Mouse (Mus musculus): Measurements from ENCODE around the gene Trcg1. TPM values are rescaled to one million over a fixed set of nuclear protein-coding genes. Genes with fewer than 3 reads are reported as not detected.

The Trcg1 gene
- polyA plus RNA-seq, 1 experiment from 2014 or later, result not detected

DNA sequence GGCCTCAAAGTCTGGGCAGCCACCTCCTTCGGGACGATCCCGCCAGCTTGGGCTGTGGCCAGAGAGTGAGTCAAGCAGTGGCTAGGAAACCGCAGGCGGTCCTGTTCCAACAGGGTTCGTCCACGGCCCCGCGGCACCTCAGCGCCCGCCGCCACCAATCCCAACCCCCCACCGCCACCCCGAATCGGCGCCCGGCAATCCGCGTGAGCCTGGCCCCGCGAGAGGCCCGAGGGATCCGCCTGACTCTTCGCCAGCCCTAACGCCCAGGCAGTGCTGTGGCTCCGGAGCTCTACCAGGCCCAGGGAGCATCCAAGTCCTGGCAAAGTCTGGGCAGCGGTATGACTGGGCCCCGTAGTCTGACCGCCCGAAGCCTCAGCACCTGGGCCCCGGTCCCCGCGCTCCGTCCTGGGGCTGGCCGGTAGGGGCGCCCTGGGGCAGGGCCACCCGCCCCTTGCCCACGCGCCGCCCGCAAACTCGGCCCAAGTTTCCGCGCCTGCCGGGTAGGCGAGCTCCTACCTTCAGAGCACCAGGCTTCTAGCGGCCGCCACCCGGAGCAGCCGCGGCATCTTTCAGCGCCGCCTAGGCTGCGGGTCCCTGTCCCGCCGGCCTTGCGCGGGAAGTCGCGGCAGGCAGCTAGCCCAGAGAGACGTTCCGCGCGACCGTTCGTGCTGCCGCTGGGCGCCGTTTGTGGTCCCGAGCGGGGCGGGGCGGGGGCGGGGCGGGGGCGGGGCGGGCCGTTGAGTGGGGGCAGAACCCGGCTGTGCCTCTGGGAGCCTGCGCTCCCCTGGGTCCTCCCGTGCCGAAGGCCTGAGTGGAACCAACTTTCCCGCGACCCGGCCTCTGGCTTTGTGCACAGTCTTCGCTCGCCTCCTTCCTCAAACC lies 25.8 kb downstream of the Trcg1 start, which contains the start of gene 1700017B05Rik:
Gene 1700017B05Rik, minus strand, starts transcription at position 700 of the 882 bp plus-strand sequence.
- Histone ChIP-seq H3K4me1 (ENCODE audit: control insufficient read depth, insufficient read depth, low read length) (peaks cover 20% of the 10 kb centered on the region), H3K27me3 (ENCODE audit: control insufficient read depth, insufficient read depth, low read length) (no peaks in the 10 kb centered on the region), H3K4me3 (ENCODE audit: low read depth, low read length) (peak within 1 kb of the TSS; percentile 93), H3K4me2 (replicated peaks; ENCODE audit: low read depth, low read length) (peak within 1 kb of the TSS; percentile 89), H3K27ac (ENCODE audit: low read length) (peak within 1 kb of the TSS; percentile 86), H3K9ac (replicated peaks; ENCODE audit: low read depth, low read length) (peak within 1 kb of the TSS; percentile 92), H3K9me3 (ENCODE audit: control insufficient read depth, low read depth, low read length) (no peaks in the 10 kb centered on the region), H3K36me3 (ENCODE audit: control insufficient read depth, insufficient read depth, low read length) (peaks cover 17% of the 10 kb centered on the region)
- under 1% methylated on average over 68 of the region's 87 CpGs for WGBS
- peak; percentile 82 for ATAC-seq (ENCODE audit: insufficient number of reproducible peaks, insufficient read depth, low FRiP score, low read depth)

- peak overlapping the region; percentile 92 for H3K9ac ChIP-seq (replicated peaks; ENCODE audit: low read depth, low read length)
- H3K4me2 ChIP-seq (replicated peaks; ENCODE audit: low read depth, low read length), result peak overlapping the region; percentile 89
These were observed 26.7 kb downstream of the Trcg1 start for GRCm38 (mm10) chr9:57262795-57263684.

DNA sequence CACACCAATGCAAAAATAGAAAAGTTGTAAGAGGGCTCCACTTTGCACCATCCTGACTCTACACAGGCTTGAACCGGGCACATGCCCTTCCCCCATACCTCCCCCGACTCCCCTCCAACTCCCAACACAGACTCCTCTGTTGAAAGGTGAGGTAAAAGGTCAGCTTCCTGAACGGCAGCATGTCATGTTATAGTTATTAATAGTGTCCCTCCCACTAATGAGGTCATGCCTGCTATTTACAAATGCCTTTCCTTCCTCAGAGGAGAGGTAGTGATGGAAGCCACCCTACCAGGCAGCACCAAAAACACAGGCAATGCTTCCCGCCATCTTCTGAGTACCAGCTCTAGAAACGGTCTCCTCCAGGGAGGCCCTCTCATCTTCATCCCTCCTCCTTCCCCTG lies 28.8 kb downstream of the Trcg1 start:
- Histone ChIP-seq H3K27ac (ENCODE audit: low read length) (no peak overlapping the region), H3K36me3 (ENCODE audit: control insufficient read depth, insufficient read depth, low read length) (no peaks in the 10 kb centered on the region), H3K4me2 (replicated peaks; ENCODE audit: low read depth, low read length) (no peak overlapping the region)

More at GRCm38 (mm10) chr9:57262795-57263684, 26.7 kb downstream of the Trcg1 start:
- Histone ChIP-seq H3K4me3 (ENCODE audit: low read depth, low read length) (peak overlapping the region; percentile 93), H3K9me3 (ENCODE audit: control insufficient read depth, low read depth, low read length) (no peaks in the 10 kb centered on the region), H3K27me3 (ENCODE audit: control insufficient read depth, insufficient read depth, low read length) (no peaks in the 10 kb centered on the region), H3K27ac (ENCODE audit: low read length) (peak overlapping the region; percentile 86; the same call in 1 of the 2 replicates), H3K36me3 (ENCODE audit: control insufficient read depth, insufficient read depth, low read length) (peaks cover 8% of the 10 kb centered on the region; the same call in 1 of the 2 replicates), H3K4me1 (ENCODE audit: control insufficient read depth, insufficient read depth, low read length) (peaks cover 20% of the 10 kb centered on the region)
- no peak for ATAC-seq (ENCODE audit: insufficient number of reproducible peaks, insufficient read depth, low FRiP score, low read depth)
- 52% methylated on average over 13 of the region's 13 CpGs for WGBS

DNA sequence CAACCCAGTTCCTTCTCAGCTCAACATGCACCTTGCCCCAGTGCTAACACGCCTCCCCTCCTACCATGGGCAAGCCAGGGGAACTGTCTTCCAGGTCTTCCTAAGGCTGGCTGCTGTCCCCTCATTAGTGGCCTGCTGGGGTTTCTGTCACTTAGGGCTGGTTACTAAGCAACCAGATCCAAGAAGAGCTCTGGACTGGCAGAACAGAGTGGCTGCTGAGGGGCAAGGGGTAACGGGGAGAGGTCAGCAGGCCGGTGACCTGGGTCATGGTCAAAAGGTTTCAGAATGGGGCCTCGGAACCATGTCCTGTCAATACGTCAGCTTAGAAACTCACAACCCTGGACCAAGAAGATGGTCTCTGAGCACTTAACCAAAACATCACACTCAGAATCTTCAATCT lies 31.1 kb downstream of the Trcg1 start:
- Histone ChIP-seq H3K4me3 (ENCODE audit: low read depth, low read length) (no peak overlapping the region), H3K9ac (replicated peaks; ENCODE audit: low read depth, low read length) (no peak overlapping the region), H3K27ac (ENCODE audit: low read length) (no peak overlapping the region), H3K4me1 (ENCODE audit: control insufficient read depth, insufficient read depth, low read length) (peaks cover 9% of the 10 kb centered on the region; the same call in 1 of the 2 replicates), H3K9me3 (ENCODE audit: control insufficient read depth, low read depth, low read length) (no peaks in the 10 kb centered on the region), H3K36me3 (ENCODE audit: control insufficient read depth, insufficient read depth, low read length) (no peaks in the 10 kb centered on the region), H3K4me2 (replicated peaks; ENCODE audit: low read depth, low read length) (no peak overlapping the region), H3K27me3 (ENCODE audit: control insufficient read depth, insufficient read depth, low read length) (no peaks in the 10 kb centered on the region)
- ATAC-seq (ENCODE audit: insufficient number of reproducible peaks, insufficient read depth, low FRiP score, low read depth), result no peak
- WGBS, result 56% methylated on average over 5 of the region's 5 CpGs

More for the DNA sequence above, 28.8 kb downstream of the Trcg1 start:
- Histone ChIP-seq H3K9me3 (ENCODE audit: control insufficient read depth, low read depth, low read length) (no peaks in the 10 kb centered on the region), H3K27me3 (ENCODE audit: control insufficient read depth, insufficient read depth, low read length) (no peaks in the 10 kb centered on the region), H3K9ac (replicated peaks; ENCODE audit: low read depth, low read length) (no peak overlapping the region), H3K4me1 (ENCODE audit: control insufficient read depth, insufficient read depth, low read length) (peaks cover 19% of the 10 kb centered on the region), H3K4me3 (ENCODE audit: low read depth, low read length) (no peak overlapping the region)
- 7% methylated on average over 5 of the region's 5 CpGs for WGBS
- ATAC-seq (ENCODE audit: insufficient number of reproducible peaks, insufficient read depth, low FRiP score, low read depth), result no peak; the same call in 1 of the 2 replicates

DNA sequence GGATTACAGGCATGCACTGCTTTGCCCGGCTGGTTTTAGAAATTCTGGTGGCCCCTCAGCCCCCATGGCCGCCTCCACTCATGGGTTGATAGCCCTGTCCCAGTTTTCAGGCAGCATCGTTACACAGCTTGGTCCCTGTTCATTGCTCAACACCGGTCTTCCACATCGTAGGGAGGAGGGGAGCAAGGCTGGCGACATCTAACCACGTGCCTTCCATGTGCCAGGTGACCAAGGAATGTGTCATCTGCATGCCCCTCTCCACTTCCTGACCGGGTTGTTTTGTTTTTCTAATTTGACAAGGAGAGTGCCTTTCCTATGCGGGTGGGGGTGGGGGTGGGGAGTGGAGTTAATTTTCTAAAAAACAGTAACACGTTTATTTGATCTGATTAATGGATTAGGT lies 31.7 kb downstream of the Trcg1 start:
- 33% methylated on average over 10 of the region's 10 CpGs for WGBS
- H3K4me3 ChIP-seq (ENCODE audit: low read depth, low read length), result no peak overlapping the region
- H3K9me3 ChIP-seq (ENCODE audit: control insufficient read depth, low read depth, low read length), result no peaks in the 10 kb centered on the region
- H3K27me3 ChIP-seq (ENCODE audit: control insufficient read depth, insufficient read depth, low read length), result no peaks in the 10 kb centered on the region
- no peaks in the 10 kb centered on the region for H3K36me3 ChIP-seq (ENCODE audit: control insufficient read depth, insufficient read depth, low read length)
- no peak overlapping the region for H3K27ac ChIP-seq (ENCODE audit: low read length)
- no peak overlapping the region for H3K4me2 ChIP-seq (replicated peaks; ENCODE audit: low read depth, low read length)
- no peak overlapping the region for H3K9ac ChIP-seq (replicated peaks; ENCODE audit: low read depth, low read length)
- ATAC-seq (ENCODE audit: insufficient number of reproducible peaks, insufficient read depth, low FRiP score, low read depth), result no peak
- H3K4me1 ChIP-seq (ENCODE audit: control insufficient read depth, insufficient read depth, low read length), result peaks cover 9% of the 10 kb centered on the region; the same call in 1 of the 2 replicates

DNA sequence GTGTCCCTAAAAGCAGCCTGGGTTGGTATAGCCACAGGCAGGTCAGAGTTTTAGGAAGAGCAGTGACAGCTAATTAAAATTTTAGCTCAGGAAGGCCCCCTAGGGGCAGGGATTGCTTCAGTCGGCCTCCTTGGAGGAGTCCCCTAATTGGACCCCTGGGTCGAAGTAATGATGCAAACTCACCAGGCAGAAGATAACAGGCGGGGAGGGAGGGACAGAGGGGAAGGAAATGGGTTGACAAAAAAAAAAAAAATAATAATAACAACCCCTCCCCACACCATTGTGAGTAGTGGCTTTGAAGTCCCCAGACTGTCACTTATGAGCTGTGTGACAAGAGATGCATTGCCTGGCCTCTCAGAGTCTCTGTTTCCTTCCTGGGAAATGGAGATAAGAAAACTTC lies 32.2 kb downstream of the Trcg1 start:
- Histone ChIP-seq H3K9me3 (ENCODE audit: control insufficient read depth, low read depth, low read length) (no peaks in the 10 kb centered on the region), H3K27ac (ENCODE audit: low read length) (no peak overlapping the region), H3K4me2 (replicated peaks; ENCODE audit: low read depth, low read length) (no peak overlapping the region), H3K4me1 (ENCODE audit: control insufficient read depth, insufficient read depth, low read length) (peaks cover 9% of the 10 kb centered on the region; the same call in 1 of the 2 replicates), H3K9ac (replicated peaks; ENCODE audit: low read depth, low read length) (no peak overlapping the region), H3K4me3 (ENCODE audit: low read depth, low read length) (no peak overlapping the region), H3K36me3 (ENCODE audit: control insufficient read depth, insufficient read depth, low read length) (no peaks in the 10 kb centered on the region), H3K27me3 (ENCODE audit: control insufficient read depth, insufficient read depth, low read length) (no peaks in the 10 kb centered on the region)
- 47% methylated on average over 3 of the region's 3 CpGs for WGBS
- no peak for ATAC-seq (ENCODE audit: insufficient number of reproducible peaks, insufficient read depth, low FRiP score, low read depth)

DNA sequence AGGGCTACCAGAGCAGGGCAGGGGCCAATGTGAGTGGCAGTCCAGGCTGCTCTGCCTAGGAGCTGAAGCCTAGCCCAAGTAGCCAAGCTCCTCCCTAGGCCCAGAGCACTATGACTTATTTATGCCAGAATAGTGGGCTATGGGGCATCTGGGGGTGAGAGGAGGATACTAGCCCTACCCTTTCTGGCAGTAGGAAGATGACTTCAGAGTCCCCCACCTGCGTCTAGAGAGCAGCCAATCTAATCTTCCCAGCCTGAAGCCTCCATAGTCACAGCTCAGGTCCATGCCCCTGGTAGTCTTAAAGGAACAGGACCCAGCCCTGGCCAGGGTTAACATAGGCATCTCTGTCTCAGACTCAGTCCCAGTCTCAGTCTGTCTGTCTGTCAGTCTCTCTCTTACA lies 33.0 kb downstream of the Trcg1 start:
- H3K4me1 ChIP-seq (ENCODE audit: control insufficient read depth, insufficient read depth, low read length), result peaks cover 13% of the 10 kb centered on the region; the same call in 1 of the 2 replicates
- H3K36me3 ChIP-seq (ENCODE audit: control insufficient read depth, insufficient read depth, low read length), result no peaks in the 10 kb centered on the region
- no peaks in the 10 kb centered on the region for H3K27me3 ChIP-seq (ENCODE audit: control insufficient read depth, insufficient read depth, low read length)
- no peak overlapping the region for H3K4me2 ChIP-seq (replicated peaks; ENCODE audit: low read depth, low read length)
- WGBS, result 50% methylated on average over 1 of the region's 1 CpGs
- H3K9me3 ChIP-seq (ENCODE audit: control insufficient read depth, low read depth, low read length), result no peaks in the 10 kb centered on the region
- H3K4me3 ChIP-seq (ENCODE audit: low read depth, low read length), result no peak overlapping the region
- ATAC-seq (ENCODE audit: insufficient number of reproducible peaks, insufficient read depth, low FRiP score, low read depth), result no peak
- H3K27ac ChIP-seq (ENCODE audit: low read length), result no peak overlapping the region
- no peak overlapping the region for H3K9ac ChIP-seq (replicated peaks; ENCODE audit: low read depth, low read length)

GRCm38 (mm10) chr9:57270399-57270798 lies 34.0 kb downstream of the Trcg1 start:
- no peak for ATAC-seq (ENCODE audit: insufficient number of reproducible peaks, insufficient read depth, low FRiP score, low read depth)
- Histone ChIP-seq H3K27ac (ENCODE audit: low read length) (no peak overlapping the region), H3K36me3 (ENCODE audit: control insufficient read depth, insufficient read depth, low read length) (no peaks in the 10 kb centered on the region), H3K9ac (replicated peaks; ENCODE audit: low read depth, low read length) (no peak overlapping the region), H3K9me3 (ENCODE audit: control insufficient read depth, low read depth, low read length) (no peaks in the 10 kb centered on the region), H3K27me3 (ENCODE audit: control insufficient read depth, insufficient read depth, low read length) (no peaks in the 10 kb centered on the region), H3K4me3 (ENCODE audit: low read depth, low read length) (no peak overlapping the region), H3K4me2 (replicated peaks; ENCODE audit: low read depth, low read length) (no peak overlapping the region), H3K4me1 (ENCODE audit: control insufficient read depth, insufficient read depth, low read length) (peaks cover 13% of the 10 kb centered on the region; the same call in 1 of the 2 replicates)
- 23% methylated on average over 8 of the region's 8 CpGs for WGBS

All from stomach, embryonic 14.5 days (tissue).